Mouse (Mus musculus): Measurements from ENCODE around the gene Cnot8.

DNA sequence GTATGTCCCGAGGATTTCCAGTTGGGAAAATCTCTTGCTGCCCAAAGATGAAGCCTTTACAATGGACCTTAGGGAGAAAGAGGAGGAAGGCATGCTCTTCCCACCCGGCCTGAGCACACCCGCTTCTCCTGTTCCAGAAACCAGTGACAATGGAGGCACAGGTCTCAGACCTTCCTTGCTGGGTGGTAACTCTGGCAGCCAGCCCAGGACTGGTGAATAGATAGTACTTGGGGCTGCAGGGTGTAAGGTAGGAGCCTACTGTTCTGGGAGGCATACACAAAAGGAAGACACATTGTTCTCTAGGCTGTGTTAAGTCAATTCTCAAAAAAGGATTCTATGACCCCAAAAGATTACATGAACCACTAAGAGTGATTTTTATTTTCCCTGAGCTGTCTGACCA is 16.7 kb downstream of the Cnot8 start:
- TF ChIP-seq EP300 (IDR thresholded peaks at IDR 0.05; ENCODE audit: low read depth) (no peak), CTCF (IDR thresholded peaks at IDR 0.05; ENCODE audit: low read depth) (no peak)

Measured in liver, postnatal 0 days (tissue).